ENCODE assay signal across 9 mouse cellular contexts in genomic region chr7:70355357-70355620, GRCm38 (mm10). TPM values are rescaled to one million over a fixed set of nuclear protein-coding genes. Genes with fewer than 3 reads are reported as not detected.
DNase-seq lines count a peak whose midpoint lies in the region; ATAC-seq and TF ChIP-seq lines count a peak whose summit lies in the region.
"Had no signal": no experiment of that assay in that cellular context is flagged by ENCODE, and none has a peak within 500 bp of the region (broad histone marks: within the 10 kb centered on the region; RNA-seq: fewer than 3 reads in every experiment).

No protein-coding gene starts in this region.

- WGBS in spleen, adult 2 months, result 31% methylated on average over 2 of the region's 2 CpGs
- 25% methylated on average over 2 of the region's 2 CpGs for WGBS in liver, embryonic 16.5 days (ENCODE audit: insufficient replicate concordance)

- H3K27me3 ChIP-seq in spleen, adult 2 months (ENCODE audit: control insufficient read depth, insufficient read depth, low read length), result peaks cover 13% of the 10 kb centered on the region
- peaks cover 42% of the 10 kb centered on the region for H3K27me3 ChIP-seq in liver, embryonic 16.5 days (ENCODE audit: control insufficient read depth, insufficient read depth, low read depth, low read length)

- no peak for ATAC-seq in liver, embryonic 16.5 days (ENCODE audit: low read depth)

- peak overlapping the region; percentile 94 for H3K4me3 ChIP-seq in gastrocnemius, adult 2 months
- peak overlapping the region; percentile 8; the same call in 1 of the 2 replicates for H3K4me3 ChIP-seq in spleen, adult 2 months (ENCODE audit: extremely low read depth, insufficient read depth, insufficient read length)
- no peak overlapping the region; the same call in 1 of the 2 replicates for H3K4me3 ChIP-seq in liver, embryonic 16.5 days (ENCODE audit: low read depth, low read length)

- peak overlapping the region; percentile 20; the same call in 1 of the 2 replicates for H3K4me2 ChIP-seq in liver, embryonic 16.5 days (ENCODE audit: low read depth, low read length)

- no peaks in the 10 kb centered on the region for H3K9me3 ChIP-seq in liver, embryonic 16.5 days (replicated peaks; ENCODE audit: control insufficient read depth, low read length)

- DNase-seq in gastrocnemius, adult 2 months, result no peak
- no peak for DNase-seq in gastrocnemius, postnatal 36 days
- no peak for DNase-seq in spleen, adult 2 months (ENCODE audit: low read depth in 1 of 2, low spot score in 2 of 2)
- no peak for DNase-seq in spleen, postnatal 4 days (ENCODE audit: low spot score in 2 of 2)
- no peak for DNase-seq in adrenal gland, adult 18-20 months (ENCODE audit: low spot score in 2 of 2)
- no peak for DNase-seq in layer of hippocampus, postnatal 36 days
- DNase-seq in cerebellum, postnatal 4 days (ENCODE audit: low spot score in 2 of 2), result no peak

- peak overlapping the region; percentile 78 for H3K27ac ChIP-seq in gastrocnemius, adult 2 months
- peak overlapping the region; percentile 29; the same call in 1 of the 2 replicates for H3K27ac ChIP-seq in spleen, adult 2 months (ENCODE audit: insufficient read depth, low read length)
- no peak overlapping the region for H3K27ac ChIP-seq in liver, embryonic 16.5 days (ENCODE audit: low read length)
- H3K27ac ChIP-seq: macrophage had no signal

- no peak for TF ChIP-seq POLR2A in spleen, adult 2 months (IDR thresholded peaks at IDR 0.05; ENCODE audit: low read depth, low read length)

- TF ChIP-seq CTCF in gastrocnemius, adult 2 months (IDR thresholded peaks at IDR 0.05), result no peak
- no peak for TF ChIP-seq CTCF in spleen, adult 2 months (IDR thresholded peaks at IDR 0.05; ENCODE audit: extremely low read depth, insufficient read depth, insufficient read length, insufficient replicate concordance)

- no peaks in the 10 kb centered on the region for H3K36me3 ChIP-seq in spleen, adult 2 months (ENCODE audit: control insufficient read depth, insufficient read depth, low read length)
- H3K36me3 ChIP-seq in liver, embryonic 16.5 days (ENCODE audit: control insufficient read depth, insufficient read depth), result no peaks in the 10 kb centered on the region

- H3K9ac ChIP-seq in liver, embryonic 16.5 days (ENCODE audit: low read depth, low read length), result no peak overlapping the region

- intact Hi-C loops in gastrocnemius, adult 2 months (cut with DNase I), result no loop called here
- intact Hi-C loops in gastrocnemius, postnatal 36 days (cut with DNase I), result loop anchor here (5.0 kb wide), 1 partner anchor 287 kb away; no protein-coding TSS in a partner anchor

- H3K4me1 ChIP-seq in spleen, adult 2 months (ENCODE audit: control insufficient read depth, insufficient read depth, insufficient read length), result no peaks in the 10 kb centered on the region
- H3K4me1 ChIP-seq in liver, embryonic 16.5 days (ENCODE audit: control insufficient read depth, low read depth, low read length), result no peaks in the 10 kb centered on the region; the same call in 1 of the 2 replicates

RNA-seq across cellular contexts. Expression of gene Nr2f2, which starts 11.2 kb away (rescaled TPM):
- 10 to 100 TPM; 15.8 to 16.2 TPM for total RNA-seq in gastrocnemius, adult 2 months (2021)
- 10 to 100 TPM; 12.7 to 19.4 TPM for total RNA-seq in gastrocnemius, postnatal 36 days (2021)
- 84.6 and 134 TPM in 2 replicates for polyA plus RNA-seq in spleen, adult 2 months (2012; rRNA removed)
- polyA plus RNA-seq in liver, embryonic 16.5 days (2015; fragmentation: Nextera tagmentation; extraction: Ambion mirVana), result 6.2 and 6.7 TPM in 2 replicates
- 100 to 1,000 TPM in 1 of 2 experiments, 10 to 100 TPM in 1; 99.3 to 123 TPM for total RNA-seq in adrenal gland, adult 18-20 months (2021)
- total RNA-seq in layer of hippocampus, postnatal 36 days (2021), result 10 to 100 TPM; 41.7 to 50.4 TPM
- polyA plus RNA-seq: macrophage had no signal
